Mouse (Mus musculus): ENCODE data around the gene Muc2.
"Not testable (repeated sequence)": the region's sequence is repeated elsewhere in the genome, so short reads cannot be mapped to it uniquely, and the experiment has no call there.

The Muc2 gene

DNA sequence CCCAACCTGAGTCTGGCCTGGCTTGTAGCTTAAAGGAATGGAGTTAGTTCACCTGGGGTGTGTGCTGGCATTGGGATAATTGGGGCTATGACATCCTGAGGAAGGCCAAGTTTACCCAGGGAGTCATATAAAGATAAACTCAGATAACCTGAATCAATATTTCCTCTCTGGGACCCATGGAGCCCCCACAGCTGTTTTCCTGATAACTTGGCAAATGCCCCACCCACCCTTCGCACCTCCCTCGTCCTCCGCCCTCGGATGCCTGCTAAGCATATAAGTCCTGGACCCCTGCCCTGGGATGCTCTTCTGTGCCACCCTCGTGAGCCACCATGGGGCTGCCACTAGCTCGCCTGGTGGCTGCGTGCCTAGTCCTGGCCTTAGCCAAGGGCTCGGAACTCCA, at the start of gene Muc2:
Gene Muc2, plus strand, starts transcription at position 301 of the 400 bp plus-strand sequence.
- no peak for DNase-seq (ENCODE audit: low spot score in 2 of 2)

DNA sequence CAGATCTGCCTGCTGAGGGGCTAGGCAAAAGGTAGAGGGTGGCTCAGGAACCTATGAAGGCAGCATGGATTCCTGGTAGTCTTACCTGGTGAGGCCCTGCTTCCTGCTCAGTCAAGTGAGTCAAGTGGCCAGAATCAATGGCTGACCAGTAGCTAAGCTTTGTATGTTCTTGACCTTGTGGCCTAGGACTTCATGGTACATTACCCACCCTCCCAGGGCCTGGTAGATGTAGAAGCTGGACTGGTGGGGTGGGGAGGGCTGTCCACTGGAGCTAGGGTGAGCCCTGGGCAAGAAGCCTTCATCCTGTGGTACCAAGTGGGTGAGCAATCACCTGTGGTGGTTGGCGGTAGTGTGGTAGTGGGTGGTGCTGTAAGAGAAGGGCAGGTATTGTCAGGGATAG, 47.8 kb upstream of the Muc2 start:
- no peak for DNase-seq (ENCODE audit: low spot score in 2 of 2)

DNA sequence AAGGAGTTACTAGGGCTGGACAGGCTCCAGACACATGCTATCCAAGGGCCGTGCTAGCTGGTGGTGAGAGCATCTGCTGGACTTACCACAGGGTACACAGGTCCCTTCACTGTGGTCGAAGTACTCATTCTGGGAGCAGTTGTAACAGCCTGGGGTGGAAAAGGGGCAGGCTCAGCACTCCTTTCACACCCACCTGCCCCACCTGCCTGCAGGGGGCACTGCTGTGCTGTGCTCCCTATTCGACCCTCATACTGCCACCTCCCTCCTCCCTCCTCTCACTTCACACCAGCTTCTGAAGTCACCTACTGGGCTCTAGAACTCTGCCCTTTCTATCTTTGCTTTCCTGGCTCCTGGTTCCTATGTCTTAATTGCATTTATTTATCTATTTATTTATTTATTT, 47.0 kb upstream of the Muc2 start:
- DNase-seq (ENCODE audit: low spot score in 2 of 2), result no peak

DNA sequence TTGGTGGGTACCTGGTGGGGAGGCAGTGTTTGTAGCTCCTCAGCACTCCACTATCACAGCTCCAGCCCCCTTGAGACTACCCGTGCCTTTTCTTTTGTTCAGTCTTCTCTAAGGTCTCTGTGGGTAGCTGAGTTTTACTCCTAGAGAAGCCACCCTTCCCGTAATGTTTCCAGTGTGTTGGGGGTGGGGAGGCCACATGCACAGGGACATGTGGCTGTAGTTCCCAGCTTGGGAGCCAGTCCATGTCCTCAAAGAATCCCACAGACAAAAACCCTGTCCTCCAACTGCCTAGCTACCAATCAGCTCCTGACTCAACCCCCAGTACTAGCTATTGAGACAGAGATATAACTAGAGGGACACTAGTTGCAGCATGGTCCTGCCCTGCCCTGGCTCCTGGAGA, 43.1 kb upstream of the Muc2 start:
- no peak for DNase-seq (ENCODE audit: low spot score in 2 of 2)

DNA sequence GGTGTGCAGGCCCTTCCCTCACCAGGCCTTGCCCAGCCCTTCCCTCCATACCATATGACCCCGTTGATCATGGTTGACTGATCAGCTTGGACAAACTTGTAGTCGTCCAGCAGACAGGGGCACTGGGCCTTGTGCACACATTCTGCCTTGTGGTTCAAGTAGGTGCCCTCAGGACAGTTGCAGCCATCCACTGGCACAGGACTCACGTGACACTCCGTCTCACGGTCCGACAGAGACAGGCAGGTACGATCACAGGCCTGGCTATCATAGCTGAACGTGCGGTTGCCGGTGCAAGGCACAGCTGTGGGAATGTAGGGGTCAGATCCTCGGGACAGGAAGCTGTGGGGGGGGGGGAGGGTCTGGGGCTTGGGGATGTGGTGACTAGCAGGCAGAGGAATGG, 42.3 kb upstream of the Muc2 start:
- no peak for DNase-seq (ENCODE audit: low spot score in 2 of 2)

DNA sequence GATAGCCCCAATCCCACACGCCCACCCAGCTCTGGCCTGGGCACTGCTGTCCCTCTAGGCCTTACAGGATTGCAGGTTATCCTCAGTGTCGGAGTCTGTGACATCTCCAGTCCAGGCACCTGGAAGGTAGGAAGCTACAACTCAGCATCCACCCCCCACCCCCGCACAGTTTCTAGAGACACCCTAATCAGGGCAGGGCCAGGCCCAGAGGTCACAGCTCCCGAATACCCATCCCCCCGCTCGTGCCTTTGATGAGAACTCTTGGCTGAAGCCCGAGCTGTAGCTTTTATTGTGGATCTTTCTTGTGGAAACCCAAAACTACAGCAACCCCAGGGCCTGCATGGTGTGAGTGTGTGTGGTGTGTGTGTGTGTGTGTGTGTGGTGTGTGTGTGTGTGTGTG, 37.9 kb upstream of the Muc2 start:
- DNase-seq (ENCODE audit: low spot score in 2 of 2), result no peak

DNA sequence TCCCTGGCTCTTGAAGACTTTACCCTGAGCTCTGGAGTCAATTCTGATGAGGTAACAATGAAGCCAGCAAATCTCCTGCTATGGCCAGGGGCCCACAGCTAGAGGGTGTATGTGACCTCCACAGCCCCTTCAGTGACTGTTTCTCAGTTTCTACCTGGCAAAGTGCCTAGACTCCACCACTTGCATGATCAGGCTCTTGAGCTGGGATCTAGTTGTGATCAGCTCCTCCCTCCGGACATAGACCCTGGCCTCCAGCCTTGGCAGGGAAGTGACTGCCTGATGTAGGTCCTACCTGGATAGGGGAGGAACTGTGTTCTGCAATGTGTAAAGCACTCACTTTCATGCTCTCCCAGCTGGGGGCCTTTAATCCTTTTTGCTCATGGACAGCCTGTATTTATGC, 29.8 kb upstream of the Muc2 start:
- DNase-seq (ENCODE audit: low spot score in 2 of 2), result no peak

DNA sequence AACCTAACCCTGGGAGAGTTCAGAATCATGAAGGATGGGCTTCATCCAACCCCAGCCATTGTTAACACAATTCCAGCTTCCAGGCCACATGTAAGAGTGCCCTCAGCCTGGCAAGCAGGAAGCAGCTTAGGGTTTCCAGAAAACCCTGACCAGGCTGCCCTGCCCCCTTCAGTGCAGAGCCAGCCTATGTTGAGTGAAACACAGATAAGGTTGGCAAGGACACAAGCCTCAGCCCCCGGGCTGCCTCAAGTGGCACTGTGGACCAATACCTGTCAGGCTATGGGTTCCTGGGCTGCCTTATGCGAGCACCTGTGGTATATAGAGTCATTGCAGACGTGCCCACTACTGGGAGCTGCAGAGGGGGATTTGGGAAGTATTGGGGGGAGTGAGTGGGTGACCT, 28.7 kb upstream of the Muc2 start:
- no peak for DNase-seq (ENCODE audit: low spot score in 2 of 2)

DNA sequence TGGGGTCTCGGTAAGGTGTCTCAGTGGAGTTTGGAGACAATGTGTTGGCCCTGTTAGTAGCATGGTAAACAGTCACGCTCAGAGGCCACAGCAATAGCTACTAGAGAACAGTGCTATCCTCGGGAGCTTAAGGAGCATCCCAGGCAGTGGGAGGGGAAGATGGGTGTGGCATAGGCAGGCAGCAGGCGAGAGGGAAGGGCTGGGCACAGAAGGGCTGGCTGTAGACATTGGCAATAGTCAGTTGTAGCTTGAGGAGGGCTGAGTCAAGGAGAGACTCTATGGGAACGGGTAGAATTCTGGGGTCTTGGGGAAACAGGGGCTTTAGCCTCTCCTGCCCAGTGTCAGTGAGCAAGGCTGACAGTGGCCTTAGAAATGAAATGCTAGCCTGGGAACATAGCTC, 27.9 kb upstream of the Muc2 start:
- DNase-seq (ENCODE audit: low spot score in 2 of 2), result no peak

DNA sequence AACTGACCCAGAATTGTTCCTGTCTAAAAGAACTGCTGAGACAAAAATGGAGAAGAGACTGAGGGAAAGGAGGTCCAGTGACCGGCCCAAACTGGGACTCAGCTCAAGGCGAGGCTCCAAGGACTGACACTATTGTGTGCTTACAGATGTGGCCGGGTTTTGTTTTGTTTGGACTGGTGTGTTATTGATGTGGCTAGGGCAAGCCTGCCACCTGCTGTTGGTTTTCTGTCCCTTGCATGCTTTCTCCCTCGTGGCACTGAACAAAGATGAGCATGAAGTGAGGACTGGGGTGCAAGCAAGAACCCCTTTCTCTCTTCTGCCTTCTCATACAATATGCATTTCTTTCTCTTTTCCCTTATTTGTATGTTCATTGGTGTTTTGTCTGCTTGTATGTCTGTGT, 23.9 kb upstream of the Muc2 start:
- DNase-seq (ENCODE audit: low spot score in 2 of 2), result peak in 1 of 2 experiments; percentile 67

DNA sequence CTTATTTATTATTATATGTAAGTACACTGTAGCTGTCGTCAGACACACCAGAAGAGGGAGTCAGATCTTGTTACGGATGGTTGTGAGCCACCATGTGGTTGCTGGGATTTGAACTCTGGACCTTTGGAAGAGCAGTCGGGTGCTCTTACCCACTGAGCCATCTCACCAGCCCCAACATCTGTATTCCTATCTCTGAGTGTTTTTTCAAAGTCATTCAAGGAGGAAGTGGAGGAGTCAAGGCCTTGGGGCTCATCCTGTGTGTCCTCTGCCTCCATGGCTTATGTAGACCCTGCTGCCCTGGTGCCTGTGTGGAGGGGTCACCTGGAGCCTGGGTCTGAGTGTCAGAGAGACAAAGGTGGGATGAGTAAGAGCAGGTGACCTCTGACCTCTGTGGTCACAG, 21.0 kb upstream of the Muc2 start:
- not testable (repeated sequence) for DNase-seq (ENCODE audit: low spot score in 2 of 2)

DNA sequence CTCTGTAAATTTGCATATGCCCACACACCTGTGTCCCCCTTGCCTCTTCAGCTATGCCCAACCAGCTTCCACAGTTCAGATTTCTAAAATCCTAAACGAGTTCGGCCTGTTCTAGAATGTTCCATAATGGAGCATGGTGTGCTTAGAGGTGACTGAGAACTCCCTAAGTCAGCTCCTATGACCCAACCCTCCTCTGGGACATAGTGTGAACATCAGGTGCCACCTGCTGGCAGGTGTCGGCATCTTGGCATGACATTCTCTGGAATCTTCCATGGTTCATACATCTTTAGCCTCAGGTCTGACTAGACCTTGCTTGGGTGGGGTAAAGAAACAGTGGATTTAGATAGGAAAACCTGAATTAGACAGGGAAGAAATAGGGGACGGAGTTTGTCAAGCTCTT, 19.1 kb upstream of the Muc2 start:
- DNase-seq (ENCODE audit: low spot score in 2 of 2), result no peak

DNA sequence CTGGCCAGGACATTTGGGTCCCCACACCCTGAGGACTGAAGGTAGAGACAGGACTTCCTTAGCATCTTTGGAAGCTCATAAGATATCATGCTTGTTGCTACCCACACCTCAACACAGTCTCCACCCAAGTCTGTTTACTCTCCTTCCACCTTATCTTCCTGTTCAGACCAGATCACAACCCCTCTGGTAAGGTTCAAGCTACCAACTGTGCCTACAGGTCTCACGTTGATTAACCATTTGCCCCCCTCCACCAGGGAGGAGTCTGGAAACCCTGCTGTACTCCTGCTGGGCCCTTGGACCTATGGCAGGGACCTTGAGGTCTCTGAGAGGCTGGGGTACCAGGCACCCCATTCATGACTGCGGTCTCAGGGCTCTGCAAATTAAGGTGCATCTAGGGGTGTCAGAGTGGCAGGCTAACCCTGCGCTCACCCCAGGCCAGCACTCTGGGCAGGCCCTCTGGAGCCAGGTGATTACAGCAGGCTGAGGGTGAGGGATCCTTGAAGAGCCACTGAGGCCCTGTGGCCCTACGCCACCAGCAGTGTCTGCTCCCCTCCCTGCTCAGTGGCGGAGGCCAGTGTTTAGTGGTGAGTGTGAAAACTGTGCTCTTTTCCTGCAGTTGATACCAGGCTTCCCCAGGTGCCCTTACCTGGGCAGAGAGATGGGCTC, 18.4 kb upstream of the Muc2 start:
- no peak for DNase-seq (ENCODE audit: low spot score in 2 of 2)

DNA sequence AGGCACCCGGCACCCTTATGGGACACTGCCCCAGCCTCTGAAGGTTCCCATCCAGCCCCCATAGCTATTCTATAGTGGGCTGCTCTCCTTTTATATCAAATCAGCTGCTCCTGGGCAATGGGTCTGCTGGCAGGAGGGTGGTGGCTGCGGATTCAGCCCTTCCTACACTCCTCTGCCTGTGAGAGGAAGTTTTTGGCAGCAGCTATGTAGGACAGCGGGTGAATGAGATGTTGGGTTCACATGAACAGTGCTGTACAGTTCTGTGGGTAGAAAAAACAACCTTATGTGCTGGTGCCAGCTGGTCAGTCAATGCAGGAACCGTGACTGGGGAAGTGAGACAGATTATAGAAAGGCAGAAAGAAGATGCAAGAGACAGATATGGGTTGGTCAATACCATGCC, 11.2 kb upstream of the Muc2 start:
- DNase-seq (ENCODE audit: low spot score in 2 of 2), result no peak

DNA sequence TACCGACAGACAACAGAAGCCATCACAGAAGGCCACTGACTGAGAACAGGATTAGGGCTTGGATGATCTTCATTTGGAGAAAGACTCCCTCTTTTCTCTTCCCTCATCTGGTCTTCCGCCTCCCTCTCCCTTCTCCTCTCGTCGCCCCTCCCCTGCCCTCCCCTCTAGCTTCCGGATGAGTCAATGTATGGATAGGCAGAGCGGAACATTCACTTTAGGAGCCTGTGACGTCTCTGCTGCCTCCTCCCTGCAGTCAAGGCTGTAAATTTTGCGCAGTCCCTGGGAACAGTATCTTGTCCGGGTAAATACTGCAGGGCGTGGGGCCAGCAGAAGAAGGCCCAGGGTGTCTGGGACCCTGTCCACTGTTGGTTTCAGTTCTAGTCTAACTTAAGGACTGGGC, 2.8 kb upstream of the Muc2 start:
- DNase-seq (ENCODE audit: low spot score in 2 of 2), result peak in 1 of 2 experiments; percentile 9

DNA sequence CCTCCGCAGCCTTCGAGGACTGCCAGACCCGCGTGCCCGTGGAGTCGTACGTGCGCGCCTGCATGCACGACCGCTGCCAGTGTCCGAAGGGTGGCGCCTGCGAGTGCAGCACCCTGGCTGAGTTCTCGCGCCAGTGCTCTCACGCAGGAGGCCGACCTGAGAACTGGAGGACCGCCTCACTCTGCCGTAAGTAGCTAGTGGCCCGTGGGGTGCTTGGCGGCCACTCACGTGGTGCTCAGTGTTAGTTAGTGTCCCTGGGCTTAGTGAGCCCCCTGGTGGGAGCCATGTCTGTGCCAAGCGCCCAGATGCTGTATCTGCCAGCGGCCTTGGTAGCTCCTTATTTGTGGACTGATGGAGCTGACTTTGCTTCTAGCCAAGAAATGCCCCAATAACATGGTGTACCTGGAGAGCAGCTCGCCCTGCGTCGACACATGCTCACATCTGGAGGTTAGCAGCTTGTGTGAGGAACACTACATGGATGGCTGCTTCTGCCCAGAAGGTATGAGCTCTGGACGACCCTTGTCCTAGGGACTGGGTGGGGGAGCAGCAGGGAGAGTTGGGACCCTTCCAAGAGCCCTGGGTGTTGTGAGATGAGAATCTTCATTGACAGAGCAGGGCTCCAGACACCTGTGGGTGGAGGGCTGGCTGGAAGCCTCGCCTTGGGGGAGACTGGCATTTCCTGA, 3.6 kb downstream of the Muc2 start:
- DNase-seq (ENCODE audit: low spot score in 2 of 2), result no peak

DNA sequence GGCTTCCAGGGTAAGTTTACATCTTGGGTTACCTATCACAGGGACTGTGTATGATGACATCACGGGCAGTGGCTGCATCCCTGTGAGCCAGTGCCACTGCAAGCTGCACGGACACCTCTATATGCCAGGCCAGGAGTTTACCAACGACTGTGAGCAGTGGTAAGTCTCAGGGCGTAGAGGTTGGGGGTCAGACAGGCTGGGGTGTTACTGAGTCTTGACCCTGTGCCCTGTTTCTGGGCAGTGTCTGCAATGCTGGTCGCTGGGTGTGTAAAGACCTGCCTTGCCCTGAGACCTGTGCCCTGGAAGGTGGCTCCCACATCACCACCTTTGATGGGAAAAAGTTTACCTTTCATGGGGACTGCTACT, 4.1 kb downstream of the Muc2 start:
- no peak for DNase-seq (ENCODE audit: low spot score in 2 of 2)

DNA sequence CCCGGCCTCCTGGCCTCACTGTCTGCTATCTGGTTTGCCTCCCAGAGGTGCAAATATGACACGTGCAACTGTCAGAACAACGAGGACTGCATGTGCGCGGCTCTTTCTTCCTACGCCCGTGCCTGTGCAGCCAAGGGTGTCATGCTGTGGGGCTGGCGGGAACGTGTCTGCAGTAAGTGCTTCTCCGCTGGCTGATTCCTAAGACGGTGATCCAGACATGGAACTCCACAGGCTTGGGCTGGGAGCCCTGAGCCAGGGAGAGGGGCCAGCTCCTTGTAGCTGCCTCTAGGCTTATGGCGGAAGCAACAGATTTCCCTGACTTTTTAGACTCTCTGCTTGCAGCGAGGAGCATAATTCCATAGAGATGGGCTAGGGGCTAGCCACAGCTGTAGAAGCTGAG, 6.4 kb downstream of the Muc2 start:
- peak in 1 of 2 experiments; percentile 11 for DNase-seq (ENCODE audit: low spot score in 2 of 2)

DNA sequence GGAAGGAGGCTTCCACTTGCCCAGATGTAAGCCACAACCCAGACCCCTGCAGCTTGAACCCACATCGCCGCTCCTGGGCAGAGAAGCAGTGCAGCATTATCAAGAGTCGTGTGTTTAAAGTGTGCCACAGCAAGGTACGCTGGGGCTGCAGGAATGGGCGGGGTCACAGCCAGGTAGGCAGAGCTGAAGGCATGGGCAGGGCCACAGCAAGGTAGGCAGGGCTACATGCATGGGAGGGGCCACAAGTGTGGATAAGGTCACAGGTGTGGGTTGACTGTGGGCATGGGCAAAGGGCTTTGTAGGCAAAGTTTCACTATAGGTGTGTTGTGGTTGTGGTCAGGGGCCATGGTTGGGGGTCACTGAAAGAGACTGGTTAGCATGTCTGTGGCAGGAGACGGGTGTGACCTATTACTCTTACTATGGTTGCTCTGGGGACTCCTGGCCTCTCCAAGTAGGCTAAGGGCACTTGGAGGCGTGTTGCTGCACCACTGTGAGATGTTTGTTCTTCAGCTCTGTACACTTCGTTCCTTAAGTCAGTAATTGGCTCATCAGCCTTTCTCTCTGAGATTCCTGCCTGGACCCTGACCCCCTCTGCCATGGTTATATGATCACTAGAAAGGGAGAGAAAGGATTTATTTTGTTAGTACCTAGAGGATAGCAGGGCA, 9.5 kb downstream of the Muc2 start:
- no peak for DNase-seq (ENCODE audit: low spot score in 2 of 2)

DNA sequence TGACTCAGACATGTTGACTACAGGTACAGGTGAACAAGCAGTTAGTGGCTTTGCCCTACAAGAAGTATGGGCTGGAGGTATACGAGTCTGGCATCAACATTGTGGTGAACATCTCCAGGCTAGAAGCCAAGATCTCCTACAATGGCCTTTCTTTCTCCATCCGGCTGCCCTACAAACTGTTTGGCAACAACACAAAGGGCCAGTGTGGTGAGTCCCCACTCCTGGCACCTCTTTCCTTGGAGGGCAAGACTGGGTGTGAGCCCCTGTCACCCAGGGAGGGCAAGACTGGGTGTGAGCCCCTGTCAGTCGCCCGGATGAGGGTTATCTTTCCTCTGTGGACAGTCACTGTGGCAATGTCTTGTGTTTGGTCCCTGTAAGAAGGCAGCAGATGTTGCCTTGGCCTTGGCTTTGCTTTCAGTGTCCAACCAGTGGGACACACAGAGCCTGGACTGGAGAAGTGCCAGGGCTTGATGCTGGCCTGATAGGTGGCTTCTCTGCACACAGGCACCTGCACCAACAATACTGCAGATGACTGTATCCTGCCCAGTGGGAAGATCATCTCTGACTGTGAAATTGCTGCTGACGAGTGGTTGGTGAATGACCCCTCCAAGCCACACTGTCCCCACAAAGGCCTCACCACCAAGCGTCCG, 57.4 kb downstream of the Muc2 start:
- peak in 1 of 2 experiments; percentile 17 for DNase-seq (ENCODE audit: low spot score in 2 of 2)

DNA sequence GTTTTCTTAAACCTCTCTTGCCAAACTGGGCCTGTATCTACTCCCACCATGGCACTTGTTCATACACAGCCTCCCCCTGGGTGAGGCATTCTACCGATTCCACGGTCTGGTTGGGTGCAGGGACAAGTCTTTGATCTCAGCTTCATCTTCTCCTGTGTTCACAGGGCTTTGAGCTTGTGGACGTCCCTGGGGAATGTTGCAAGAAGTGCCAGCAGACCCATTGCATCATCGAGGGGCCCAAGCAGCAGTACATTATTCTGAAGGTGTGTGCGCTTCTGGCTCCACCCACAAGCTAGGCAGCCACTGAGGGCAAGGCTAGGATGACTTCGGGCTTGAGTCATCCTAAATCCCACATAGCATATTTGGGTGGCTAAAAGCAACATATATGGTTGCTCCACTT, 62.4 kb downstream of the Muc2 start:
- no peak for DNase-seq (ENCODE audit: low spot score in 2 of 2)

DNA sequence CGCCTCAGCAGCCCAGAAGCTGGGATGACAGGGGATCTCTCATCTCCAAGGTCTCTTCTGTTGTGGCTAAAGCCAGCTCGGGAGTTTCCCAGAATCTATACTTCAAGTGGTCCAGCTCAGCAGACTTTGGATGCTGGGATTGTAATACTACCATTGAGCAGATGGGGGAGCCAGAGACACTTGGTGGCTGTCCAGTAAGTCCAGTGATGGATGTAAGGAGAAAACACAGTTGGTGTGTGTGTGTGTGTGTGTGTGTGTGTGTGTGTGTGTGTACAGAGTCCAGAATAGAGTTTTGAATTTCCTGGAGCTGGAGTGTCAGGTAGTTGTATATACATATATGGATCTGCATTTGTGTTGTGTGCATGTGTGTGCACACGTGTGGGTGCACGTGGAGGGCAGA, 65.7 kb downstream of the Muc2 start:
- DNase-seq (ENCODE audit: low spot score in 2 of 2), result peak; percentile 11 to 90

DNA sequence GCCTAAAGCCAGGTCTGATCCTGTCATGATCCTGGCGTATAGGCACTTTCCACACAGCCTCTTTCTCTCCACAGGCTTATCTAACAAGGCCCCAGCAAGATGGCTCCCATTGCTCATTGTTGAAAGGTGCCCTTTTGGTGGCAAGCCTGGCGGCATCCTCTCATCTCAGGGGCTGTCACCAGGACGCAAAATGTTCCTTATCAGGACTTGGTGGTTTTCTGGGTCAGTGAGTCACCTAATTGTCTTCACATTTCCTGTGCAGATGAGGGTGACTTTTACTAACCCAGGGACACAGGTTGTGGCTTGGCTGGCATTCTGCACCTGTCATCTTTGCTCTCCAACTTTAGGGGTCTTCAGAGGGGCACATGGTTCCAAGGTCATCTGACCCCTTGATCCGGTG, 68.2 kb downstream of the Muc2 start:
- no peak for DNase-seq (ENCODE audit: low spot score in 2 of 2)
